ENCODE assay signal across 9 mouse cellular contexts in the genomic region with DNA sequence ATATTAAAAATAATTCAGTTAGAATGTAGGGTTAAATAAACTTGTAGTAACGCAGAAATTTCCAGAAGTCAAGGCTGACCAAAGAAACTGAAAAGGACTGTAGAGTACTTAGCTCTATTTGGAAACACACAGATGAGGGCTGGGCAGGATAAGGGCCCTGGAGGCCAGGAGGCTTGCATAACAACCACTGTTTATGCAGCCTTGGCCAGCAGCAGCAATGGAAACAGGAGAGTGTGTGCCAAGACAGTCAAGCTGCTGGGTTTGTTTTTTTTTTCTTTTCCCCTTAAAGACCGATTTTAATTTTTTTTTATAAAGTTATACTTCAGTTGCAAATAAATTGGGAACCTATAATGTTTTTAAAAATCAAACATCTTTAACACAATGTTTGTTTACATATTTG. TPM values are rescaled to one million over a fixed set of nuclear protein-coding genes. Genes with fewer than 3 reads are reported as not detected.
A peak's percentile ranks its signal among the peaks of the same experiment; 100 is the strongest.
DNase-seq lines count a peak whose midpoint lies in the region; ATAC-seq and TF ChIP-seq lines count a peak whose summit lies in the region.
"Had no signal": no experiment of that assay in that cellular context is flagged by ENCODE, and none has a peak within 500 bp of the region (broad histone marks: within the 10 kb centered on the region; RNA-seq: fewer than 3 reads in every experiment).

No protein-coding gene starts in this region.

- DNase-seq in hindbrain, postnatal 0 days (ENCODE audit: low spot score): peak; percentile 75
- DNase-seq in Muller cell, postnatal 12 days (ENCODE audit: inconsistent ontology term): peak; percentile 60
- peak; percentile 70 for DNase-seq in cerebellum, adult 9-10 months
- DNase-seq in lung, embryonic 14.5 days: peak; percentile 93
- no peak for DNase-seq in T-cell, adult 2 months (ENCODE audit: low spot score)
- no peak for DNase-seq in hindbrain, embryonic 10.5 days (ENCODE audit: low spot score)

- ATAC-seq in hindbrain, postnatal 0 days: peak; percentile 75; the same call in 1 of the 2 replicates
- ATAC-seq in hindbrain, embryonic 13.5 days (ENCODE audit: low FRiP score): no peak
- ATAC-seq in heart, embryonic 14.5 days (ENCODE audit: insufficient number of reproducible peaks, insufficient read depth, low FRiP score, low read depth): peak; percentile 77
- ATAC-seq in lung, embryonic 14.5 days (ENCODE audit: insufficient read depth): peak; percentile 97

- no peaks in the 10 kb centered on the region for H3K27me3 ChIP-seq in hindbrain, postnatal 0 days (ENCODE audit: insufficient read depth, low read length)
- no peaks in the 10 kb centered on the region for H3K27me3 ChIP-seq in hindbrain, embryonic 13.5 days
- H3K27me3 ChIP-seq in heart, embryonic 14.5 days (ENCODE audit: control insufficient read depth, insufficient read depth, low read length): no peaks in the 10 kb centered on the region
- H3K27me3 ChIP-seq in lung, embryonic 14.5 days (ENCODE audit: insufficient read depth, low read length): no peaks in the 10 kb centered on the region
- no peaks in the 10 kb centered on the region for H3K27me3 ChIP-seq in hindbrain, embryonic 10.5 days (ENCODE audit: insufficient read depth, poor library complexity, severe bottlenecking)
- H3K27me3 ChIP-seq: liver, embryonic 15.5 days had no signal

- H3K27ac ChIP-seq in hindbrain, postnatal 0 days: no peak overlapping the region
- H3K27ac ChIP-seq in hindbrain, embryonic 13.5 days: no peak overlapping the region
- H3K27ac ChIP-seq in heart, embryonic 14.5 days (replicated peaks in 1 of 2; ENCODE audit: control insufficient read depth in 1 of 2, insufficient read depth in 1 of 2, low read depth in 2 of 2, low read length in 2 of 2): peak overlapping the region in 1 of 2 experiments; percentile 79; a peak in 2 of 4 replicates
- H3K27ac ChIP-seq in lung, embryonic 14.5 days (ENCODE audit: low read depth): peak overlapping the region; percentile 84
- H3K27ac ChIP-seq in hindbrain, embryonic 10.5 days: no peak overlapping the region
- H3K27ac ChIP-seq: liver, embryonic 15.5 days had no signal

- H3K4me3 ChIP-seq in hindbrain, postnatal 0 days (ENCODE audit: low read length): no peak overlapping the region
- H3K4me3 ChIP-seq in hindbrain, embryonic 13.5 days: no peak overlapping the region
- no peak overlapping the region for H3K4me3 ChIP-seq in heart, embryonic 14.5 days (ENCODE audit: control insufficient read depth in 1 of 2, insufficient read depth in 1 of 2, low read depth in 1 of 2, low read length in 2 of 2)
- H3K4me3 ChIP-seq in lung, embryonic 14.5 days (ENCODE audit: low read depth, low read length): no peak overlapping the region
- no peak overlapping the region for H3K4me3 ChIP-seq in hindbrain, embryonic 10.5 days
- H3K4me3 ChIP-seq: liver, embryonic 15.5 days had no signal

- H3K4me1 ChIP-seq in hindbrain, postnatal 0 days (ENCODE audit: insufficient read depth, low read length): no peaks in the 10 kb centered on the region
- H3K4me1 ChIP-seq in hindbrain, embryonic 13.5 days (replicated peaks): peaks cover 7% of the 10 kb centered on the region; the same call in 1 of the 2 replicates
- H3K4me1 ChIP-seq in heart, embryonic 14.5 days (ENCODE audit: control insufficient read depth in 2 of 2, insufficient read depth in 2 of 2, low read length in 2 of 2): peaks cover 4 to 11% of the 10 kb centered on the region in 2 experiments; a peak in 2 of 4 replicates
- peaks cover 12% of the 10 kb centered on the region for H3K4me1 ChIP-seq in lung, embryonic 14.5 days (ENCODE audit: insufficient read depth)
- H3K4me1 ChIP-seq in hindbrain, embryonic 10.5 days (replicated peaks): 0 out of 2 replicates have a peak, but pooled peaks cover 4% of the 10 kb centered on the region
- H3K4me1 ChIP-seq: liver, embryonic 15.5 days had no signal

- no peak overlapping the region for H3K4me2 ChIP-seq in hindbrain, postnatal 0 days (ENCODE audit: low read depth, low read length)
- H3K4me2 ChIP-seq in hindbrain, embryonic 13.5 days: no peak overlapping the region
- no peak overlapping the region for H3K4me2 ChIP-seq in heart, embryonic 14.5 days (ENCODE audit: low read length)
- H3K4me2 ChIP-seq in lung, embryonic 14.5 days: no peak overlapping the region
- H3K4me2 ChIP-seq: liver, embryonic 15.5 days had no signal

- WGBS in hindbrain, postnatal 0 days: 58% methylated on average over 2 of the region's 2 CpGs
- 77% methylated on average over 2 of the region's 2 CpGs for whole genome bisulfite sequencing in hindbrain, embryonic 13.5 days
- WGBS in heart, embryonic 14.5 days: 44% methylated on average over 2 of the region's 2 CpGs
- 39% methylated on average over 2 of the region's 2 CpGs for WGBS in lung, embryonic 14.5 days
- 83% methylated on average over 2 of the region's 2 CpGs for WGBS in hindbrain, embryonic 10.5 days

- H3K36me3 ChIP-seq in hindbrain, postnatal 0 days (ENCODE audit: insufficient read depth, low read length): no peaks in the 10 kb centered on the region
- no peaks in the 10 kb centered on the region for H3K36me3 ChIP-seq in hindbrain, embryonic 13.5 days
- H3K36me3 ChIP-seq in heart, embryonic 14.5 days (ENCODE audit: control insufficient read depth, insufficient read depth, low read length): no peaks in the 10 kb centered on the region
- H3K36me3 ChIP-seq in lung, embryonic 14.5 days (ENCODE audit: insufficient read depth): no peaks in the 10 kb centered on the region
- H3K36me3 ChIP-seq in hindbrain, embryonic 10.5 days: no peaks in the 10 kb centered on the region
- H3K36me3 ChIP-seq: liver, embryonic 15.5 days had no signal

- H3K9me3 ChIP-seq in hindbrain, postnatal 0 days (ENCODE audit: low read length): no peaks in the 10 kb centered on the region
- H3K9me3 ChIP-seq in hindbrain, embryonic 13.5 days: no peaks in the 10 kb centered on the region
- no peaks in the 10 kb centered on the region for H3K9me3 ChIP-seq in heart, embryonic 14.5 days (ENCODE audit: control insufficient read depth, low read length)
- H3K9me3 ChIP-seq in lung, embryonic 14.5 days (ENCODE audit: low read depth, low read length): no peaks in the 10 kb centered on the region
- no peaks in the 10 kb centered on the region for H3K9me3 ChIP-seq in hindbrain, embryonic 10.5 days
- H3K9me3 ChIP-seq: liver, embryonic 15.5 days had no signal

- no peak for TF ChIP-seq CTCF in hindbrain, postnatal 0 days (IDR thresholded peaks at IDR 0.05; ENCODE audit: low read depth)
- no peak for TF ChIP-seq CTCF in lung, embryonic 14.5 days (IDR thresholded peaks at IDR 0.05; ENCODE audit: low read depth)

- H3K9ac ChIP-seq in hindbrain, postnatal 0 days (replicated peaks; ENCODE audit: low read length): no peak overlapping the region
- no peak overlapping the region for H3K9ac ChIP-seq in hindbrain, embryonic 13.5 days
- H3K9ac ChIP-seq in heart, embryonic 14.5 days (ENCODE audit: low read length): no peak overlapping the region
- no peak overlapping the region for H3K9ac ChIP-seq in lung, embryonic 14.5 days
- H3K9ac ChIP-seq: liver, embryonic 15.5 days had no signal

RNA-seq across cellular contexts. Expression of gene Tes3-ps, which starts 13.1 kb away (rescaled TPM):
- 0.14 and 0.16 TPM in 2 replicates for total RNA-seq in hindbrain, postnatal 0 days (2014; rRNA removed)
- polyA plus RNA-seq in hindbrain, postnatal 0 days (2015; fragmentation: Nextera tagmentation; extraction: Ambion mirVana): 0.51 and 0.64 TPM in 2 replicates
- 0.45 and 0.60 TPM in 2 replicates for polyA plus RNA-seq in hindbrain, embryonic 13.5 days (2015; fragmentation: Nextera tagmentation; extraction: Ambion mirVana)
- polyA plus RNA-seq in heart, embryonic 14.5 days (2014; fragmentation: Nextera tagmentation; extraction: Ambion mirVana): 0.54 and 0.73 TPM in 2 replicates
- 1.3 and 1.4 TPM in 2 replicates for polyA plus RNA-seq in lung, embryonic 14.5 days (2014; fragmentation: Nextera tagmentation; extraction: Ambion mirVana)
- polyA plus RNA-seq in hindbrain, embryonic 10.5 days (2016; fragmentation: Nextera tagmentation; extraction: Ambion mirVana): 1.1 and 1.5 TPM in 2 replicates

RNA-seq across cellular contexts. Expression of gene Ecm2, which starts 24.6 kb away (rescaled TPM):
- total RNA-seq in hindbrain, postnatal 0 days (2014; rRNA removed): 2.6 and 4.6 TPM in 2 replicates
- polyA plus RNA-seq in hindbrain, postnatal 0 days (2015; fragmentation: Nextera tagmentation; extraction: Ambion mirVana): 2.9 and 3.0 TPM in 2 replicates
- 2.3 and 2.5 TPM in 2 replicates for polyA plus RNA-seq in hindbrain, embryonic 13.5 days (2015; fragmentation: Nextera tagmentation; extraction: Ambion mirVana)
- polyA plus RNA-seq in heart, embryonic 14.5 days (2014; fragmentation: Nextera tagmentation; extraction: Ambion mirVana): 3.7 and 5.6 TPM in 2 replicates
- 0.66 and 0.74 TPM in 2 replicates for polyA plus RNA-seq in lung, embryonic 14.5 days (2014; fragmentation: Nextera tagmentation; extraction: Ambion mirVana)
- polyA plus RNA-seq in hindbrain, embryonic 10.5 days (2016; fragmentation: Nextera tagmentation; extraction: Ambion mirVana): 0.52 and 0.63 TPM in 2 replicates

RNA-seq across cellular contexts. Expression of gene Ippk, which starts 59.0 kb away (rescaled TPM):
- 9.2 and 11.9 TPM in 2 replicates for total RNA-seq in hindbrain, postnatal 0 days (2014; rRNA removed)
- polyA plus RNA-seq in hindbrain, postnatal 0 days (2015; fragmentation: Nextera tagmentation; extraction: Ambion mirVana): 10.2 and 10.8 TPM in 2 replicates
- polyA plus RNA-seq in hindbrain, embryonic 13.5 days (2015; fragmentation: Nextera tagmentation; extraction: Ambion mirVana): 14.0 and 15.0 TPM in 2 replicates
- 10.8 and 11.2 TPM in 2 replicates for polyA plus RNA-seq in heart, embryonic 14.5 days (2014; fragmentation: Nextera tagmentation; extraction: Ambion mirVana)
- polyA plus RNA-seq in lung, embryonic 14.5 days (2014; fragmentation: Nextera tagmentation; extraction: Ambion mirVana): 16.1 and 19.5 TPM in 2 replicates
- 19.5 and 20.0 TPM in 2 replicates for polyA plus RNA-seq in hindbrain, embryonic 10.5 days (2016; fragmentation: Nextera tagmentation; extraction: Ambion mirVana)

Comparison
In these comparisons a context has a peak if more than half of its experiments do, and no peak if none do; other contexts are left out.
1. DNase-seq: peak in hindbrain, postnatal 0 days (single experiment), Muller cell, postnatal 12 days (single experiment), cerebellum, adult 9-10 months (single experiment) and lung, embryonic 14.5 days (single experiment); none in T-cell, adult 2 months (single experiment) and hindbrain, embryonic 10.5 days (single experiment).